In genomic region chr2:104741896-104742740, GRCm38 (mm10) we compare ENCODE assay signal across 8 mouse cellular contexts. TPM values are rescaled to one million over a fixed set of nuclear protein-coding genes. Genes with fewer than 3 reads are reported as not detected.
A peak's percentile ranks its signal among the peaks of the same experiment; 100 is the strongest.
DNase-seq lines count a peak whose midpoint lies in the region; ATAC-seq and TF ChIP-seq lines count a peak whose summit lies in the region.

No protein-coding gene starts in this region.

- TF ChIP-seq CTCF in kidney, postnatal 0 days (IDR thresholded peaks at IDR 0.05; ENCODE audit: low read depth) = no peak; the same call in 1 of the 2 replicates

- DNase-seq in kidney, postnatal 0 days (ENCODE audit: low spot score) = no peak
- DNase-seq in kidney, adult 9 months = no peak
- DNase-seq in embryo, embryonic 11 days = peak; percentile 51
- no peak for DNase-seq in intestine, embryonic 14.5 days (ENCODE audit: low spot score)
- DNase-seq in midbrain, embryonic 14.5 days = peak; percentile 45
- DNase-seq in adipocyte (ENCODE audit: low spot score) = no peak
- no peak for DNase-seq in adrenal gland, postnatal 4 days (ENCODE audit: low spot score in 2 of 2)
- DNase-seq in gastrocnemius, postnatal 36 days = no peak

- H3K4me2 ChIP-seq in kidney, postnatal 0 days (ENCODE audit: low read length) = peak overlapping the region; percentile 87
- peak overlapping the region; percentile 70 for H3K4me2 ChIP-seq in intestine, embryonic 14.5 days (ENCODE audit: low read length)
- peak overlapping the region; percentile 99 for H3K4me2 ChIP-seq in midbrain, embryonic 14.5 days (ENCODE audit: low read length)

- H3K27me3 ChIP-seq in kidney, postnatal 0 days (ENCODE audit: insufficient read depth, low read length) = no peaks in the 10 kb centered on the region
- H3K27me3 ChIP-seq in intestine, embryonic 14.5 days (replicated peaks; ENCODE audit: control insufficient read depth, insufficient read depth, low read length) = no peaks in the 10 kb centered on the region
- H3K27me3 ChIP-seq in midbrain, embryonic 14.5 days (ENCODE audit: control insufficient read depth, insufficient read depth, low read length) = peaks cover 25% of the 10 kb centered on the region

- no peaks in the 10 kb centered on the region for H3K9me3 ChIP-seq in kidney, postnatal 0 days (replicated peaks; ENCODE audit: low read length)
- H3K9me3 ChIP-seq in intestine, embryonic 14.5 days (ENCODE audit: control insufficient read depth, low read length) = no peaks in the 10 kb centered on the region
- H3K9me3 ChIP-seq in midbrain, embryonic 14.5 days (ENCODE audit: control insufficient read depth, low read length) = no peaks in the 10 kb centered on the region

- WGBS in kidney, postnatal 0 days = 6% methylated on average over 44 of the region's 46 CpGs
- 5% methylated on average over 46 of the region's 46 CpGs for WGBS in intestine, embryonic 14.5 days
- 4% methylated on average over 45 of the region's 46 CpGs for WGBS in midbrain, embryonic 14.5 days

- H3K27ac ChIP-seq in kidney, postnatal 0 days = peak overlapping the region; percentile 85
- H3K27ac ChIP-seq in intestine, embryonic 14.5 days (ENCODE audit: low read depth) = peak overlapping the region; percentile 29; the same call in 1 of the 2 replicates
- no peak overlapping the region for H3K27ac ChIP-seq in midbrain, embryonic 14.5 days (replicated peaks; ENCODE audit: low read depth, low read length)

- intact Hi-C loops in gastrocnemius, postnatal 36 days (cut with DNase I) = no loop called here

- ATAC-seq in kidney, postnatal 0 days (replicated peaks; ENCODE audit: low FRiP score, low read depth) = peak; percentile 11; the same call in 1 of the 2 replicates
- no peak; the same call in 1 of the 2 replicates for ATAC-seq in intestine, embryonic 14.5 days (replicated peaks; ENCODE audit: low FRiP score, low TSS enrichment, low read depth)
- ATAC-seq in midbrain, embryonic 14.5 days (ENCODE audit: low FRiP score, low TSS enrichment) = no peak; the same call in 1 of the 2 replicates

- peak overlapping the region; percentile 76 for H3K9ac ChIP-seq in kidney, postnatal 0 days (ENCODE audit: low read depth, low read length)
- peak overlapping the region; percentile 77 for H3K9ac ChIP-seq in intestine, embryonic 14.5 days (ENCODE audit: low read length)
- H3K9ac ChIP-seq in midbrain, embryonic 14.5 days (replicated peaks; ENCODE audit: low read length) = peak overlapping the region; percentile 59

- H3K4me1 ChIP-seq in kidney, postnatal 0 days (replicated peaks; ENCODE audit: insufficient read depth, low read length) = peaks cover 12% of the 10 kb centered on the region; the same call in 1 of the 2 replicates
- H3K4me1 ChIP-seq in intestine, embryonic 14.5 days (replicated peaks; ENCODE audit: control insufficient read depth, insufficient read depth, low read length) = peaks cover 16% of the 10 kb centered on the region; the same call in 1 of the 2 replicates
- 0 out of 2 replicates have a peak, but pooled peaks cover 6% of the 10 kb centered on the region for H3K4me1 ChIP-seq in midbrain, embryonic 14.5 days (ENCODE audit: control insufficient read depth, insufficient read depth, low read length)

- H3K36me3 ChIP-seq in kidney, postnatal 0 days (ENCODE audit: insufficient read depth, low read length) = no peaks in the 10 kb centered on the region
- no peaks in the 10 kb centered on the region for H3K36me3 ChIP-seq in intestine, embryonic 14.5 days (ENCODE audit: control insufficient read depth, insufficient read depth, low read length)
- no peaks in the 10 kb centered on the region for H3K36me3 ChIP-seq in midbrain, embryonic 14.5 days (ENCODE audit: control insufficient read depth, insufficient read depth, low read length)

- H3K4me3 ChIP-seq in kidney, postnatal 0 days (replicated peaks; ENCODE audit: low read depth, low read length) = peak overlapping the region; percentile 73
- peak overlapping the region; percentile 61 for H3K4me3 ChIP-seq in intestine, embryonic 14.5 days (ENCODE audit: low read depth, low read length)
- peak overlapping the region; percentile 67 for H3K4me3 ChIP-seq in midbrain, embryonic 14.5 days (replicated peaks; ENCODE audit: low read depth, low read length)

RNA-seq across cellular contexts. Expression of gene Depdc7, which starts 0.6 kb away (rescaled TPM):
- polyA plus RNA-seq in kidney, postnatal 0 days (2015; fragmentation: Nextera tagmentation; extraction: Ambion mirVana) = 27.5 and 27.6 TPM in 2 replicates
- polyA plus RNA-seq in intestine, embryonic 14.5 days (2014; fragmentation: Nextera tagmentation; extraction: Ambion mirVana) = 17.8 and 19.5 TPM in 2 replicates
- polyA plus RNA-seq in midbrain, embryonic 14.5 days (2014; fragmentation: Nextera tagmentation; extraction: Ambion mirVana) = 1.1 and 1.2 TPM in 2 replicates
- total RNA-seq in adrenal gland, postnatal 4 days (2021) = 1 to 10 TPM; 4.6 to 5.2 TPM
- total RNA-seq in gastrocnemius, postnatal 36 days (2021) = 1 to 10 TPM; 1.4 to 1.7 TPM

RNA-seq across cellular contexts. Expression of gene Pin1rt1, which starts 25.9 kb away (rescaled TPM):
- polyA plus RNA-seq in kidney, postnatal 0 days (2015; fragmentation: Nextera tagmentation; extraction: Ambion mirVana) = not detected in 2 replicates
- polyA plus RNA-seq in intestine, embryonic 14.5 days (2014; fragmentation: Nextera tagmentation; extraction: Ambion mirVana) = 0.15 and 0.20 TPM in 2 replicates
- not detected in 2 replicates for polyA plus RNA-seq in midbrain, embryonic 14.5 days (2014; fragmentation: Nextera tagmentation; extraction: Ambion mirVana)
- not detected for total RNA-seq in adrenal gland, postnatal 4 days (2021)
- not detected for total RNA-seq in gastrocnemius, postnatal 36 days (2021)

RNA-seq across cellular contexts. Expression of gene Tcp11l1, which starts 30.1 kb away (rescaled TPM):
- 35.3 and 37.8 TPM in 2 replicates for polyA plus RNA-seq in kidney, postnatal 0 days (2015; fragmentation: Nextera tagmentation; extraction: Ambion mirVana)
- polyA plus RNA-seq in intestine, embryonic 14.5 days (2014; fragmentation: Nextera tagmentation; extraction: Ambion mirVana) = 52.6 and 55.7 TPM in 2 replicates
- 66.1 and 80.2 TPM in 2 replicates for polyA plus RNA-seq in midbrain, embryonic 14.5 days (2014; fragmentation: Nextera tagmentation; extraction: Ambion mirVana)
- total RNA-seq in adrenal gland, postnatal 4 days (2021) = 10 to 100 TPM; 15.5 to 19.3 TPM
- total RNA-seq in gastrocnemius, postnatal 36 days (2021) = 1 to 10 TPM; 7.3 to 7.4 TPM

Comparison
In these comparisons a context has a peak if more than half of its experiments do, and no peak if none do; other contexts are left out.
1. DNase-seq: peak in embryo, embryonic 11 days (single experiment) and midbrain, embryonic 14.5 days (single experiment); none in kidney, postnatal 0 days (single experiment), kidney, adult 9 months (single experiment), intestine, embryonic 14.5 days (single experiment), adipocyte (single experiment), adrenal gland, postnatal 4 days (0 of 2) and gastrocnemius, postnatal 36 days (0 of 2).
2. Peak in every context shown above with its lines, with median percentiles within 50 percentile points of each other: H3K4me2 ChIP-seq, H3K4me3 ChIP-seq and H3K9ac ChIP-seq.